ENCODE assay signal across 25 mouse cellular contexts in genomic region chr9:22761487-22761886, GRCm38 (mm10).
"Had no signal": no experiment of that assay in that cellular context is flagged by ENCODE, and none has a peak within 500 bp of the region (broad histone marks: within the 10 kb centered on the region; RNA-seq: fewer than 3 reads in every experiment).

No protein-coding gene starts in this region.

- ATAC-seq: forebrain, embryonic 13.5 days; forebrain, embryonic 14.5 days; forebrain, embryonic 15.5 days; forebrain, embryonic 16.5 days; forebrain, postnatal 0 days had no signal

- H3K4me3 ChIP-seq: embryonic facial prominence, embryonic 10.5 days; embryonic facial prominence, embryonic 12.5 days; embryonic facial prominence, embryonic 13.5 days; embryonic facial prominence, embryonic 15.5 days; erythroblast, embryonic 14.5 days; forebrain, embryonic 10.5 days; forebrain, embryonic 12.5 days; forebrain, embryonic 13.5 days; forebrain, embryonic 15.5 days; gastrocnemius, adult 2 months; heart, adult 2 months had no signal

- H3K9ac ChIP-seq: embryonic facial prominence, embryonic 12.5 days; embryonic facial prominence, embryonic 13.5 days; embryonic facial prominence, embryonic 15.5 days; forebrain, embryonic 12.5 days; forebrain, embryonic 13.5 days; forebrain, embryonic 15.5 days; forebrain, postnatal 0 days had no signal

- H3K27ac ChIP-seq: embryonic facial prominence, embryonic 10.5 days; embryonic facial prominence, embryonic 12.5 days; embryonic facial prominence, embryonic 13.5 days; embryonic facial prominence, embryonic 15.5 days; forebrain, embryonic 10.5 days; forebrain, embryonic 12.5 days; forebrain, embryonic 13.5 days; forebrain, embryonic 15.5 days; gastrocnemius, adult 2 months; heart, adult 2 months had no signal

- H3K4me1 ChIP-seq: embryonic facial prominence, embryonic 15.5 days; forebrain, embryonic 12.5 days; forebrain, embryonic 13.5 days; forebrain, embryonic 15.5 days had no signal

- H3K9me3 ChIP-seq: embryonic facial prominence, embryonic 10.5 days; embryonic facial prominence, embryonic 12.5 days; embryonic facial prominence, embryonic 13.5 days; embryonic facial prominence, embryonic 15.5 days; forebrain, embryonic 10.5 days; forebrain, embryonic 12.5 days; forebrain, embryonic 13.5 days; forebrain, embryonic 15.5 days had no signal

- H3K27me3 ChIP-seq: embryonic facial prominence, embryonic 12.5 days; embryonic facial prominence, embryonic 13.5 days; embryonic facial prominence, embryonic 15.5 days; forebrain, embryonic 12.5 days; forebrain, embryonic 13.5 days; forebrain, embryonic 15.5 days had no signal

- H3K36me3 ChIP-seq: embryonic facial prominence, embryonic 10.5 days; embryonic facial prominence, embryonic 12.5 days; embryonic facial prominence, embryonic 13.5 days; embryonic facial prominence, embryonic 15.5 days; forebrain, embryonic 10.5 days; forebrain, embryonic 12.5 days; forebrain, embryonic 15.5 days had no signal

- H3K4me2 ChIP-seq: embryonic facial prominence, embryonic 12.5 days; embryonic facial prominence, embryonic 13.5 days; embryonic facial prominence, embryonic 15.5 days; forebrain, embryonic 12.5 days; forebrain, embryonic 13.5 days; forebrain, embryonic 15.5 days had no signal

- DNase-seq: cerebellum, adult 2 months; cerebellum, adult 8-10 months; cerebellum, adult 9-10 months; cerebellum, adult 9-11 months; cerebellum, postnatal 10 days; cerebellum, postnatal 36 days; embryo, embryonic 11 days; forebrain, postnatal 0 days; gastrocnemius, adult 2 months; gastrocnemius, postnatal 10 days; gastrocnemius, postnatal 14 days; gastrocnemius, postnatal 25 days; gastrocnemius, postnatal 36 days; heart, adult 2 months had no signal
